Mouse (Mus musculus): ENCODE results near the gene Bend5.

DNA sequence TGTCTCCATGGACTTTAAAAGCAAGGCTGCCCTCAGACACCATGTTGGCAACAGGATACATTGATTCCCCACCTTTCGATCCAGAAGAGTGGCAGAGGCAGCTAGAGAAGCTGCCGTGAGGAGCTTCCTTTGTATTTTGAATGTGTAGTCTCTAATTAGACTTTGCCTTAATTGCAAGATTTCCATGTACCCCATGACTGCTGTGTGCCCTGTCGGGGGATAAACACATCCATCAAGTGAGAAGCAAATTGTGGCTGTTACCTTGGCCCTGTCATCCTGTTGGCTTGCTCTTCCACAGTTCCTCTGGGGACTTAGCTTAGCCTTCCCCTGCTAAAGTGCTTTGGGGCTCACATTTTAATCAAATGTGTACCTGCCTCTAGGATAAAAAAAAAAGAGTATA, 57.7 kb downstream of the Bend5 start:
- TF ChIP-seq CTCF (IDR thresholded peaks at IDR 0.05; ENCODE audit: control insufficient read depth, insufficient read depth, low read length) (no peak), POLR2A (IDR thresholded peaks at IDR 0.05; ENCODE audit: borderline replicate concordance, control insufficient read depth, low read depth, low read length) (no peak)

All from bone marrow, adult 2 months (tissue).